Mouse (Mus musculus) testis, adult 2 months (tissue): ENCODE data around the gene Gas6.

Experiments used
- CTCF ChIP-seq: fragments of 200-500 bp; IDR thresholded peaks from 2 replicates; pipeline ENCODE4 v1.5.1; 2012; ENCODE audit warnings: low read depth, mild to moderate bottlenecking, inconsistent platforms, low read length, moderate library complexity; ENCODE audit not compliant: control insufficient read depth, insufficient read depth, insufficient replicate concordance
- POLR2A ChIP-seq: fragments of 200-500 bp; IDR thresholded peaks from 2 replicates; pipeline ENCODE4 v1.6.1; 2012; ENCODE audit warnings: low read depth, mild to moderate bottlenecking, inconsistent platforms, low read length, moderate library complexity; ENCODE audit not compliant: control insufficient read depth

DNA sequence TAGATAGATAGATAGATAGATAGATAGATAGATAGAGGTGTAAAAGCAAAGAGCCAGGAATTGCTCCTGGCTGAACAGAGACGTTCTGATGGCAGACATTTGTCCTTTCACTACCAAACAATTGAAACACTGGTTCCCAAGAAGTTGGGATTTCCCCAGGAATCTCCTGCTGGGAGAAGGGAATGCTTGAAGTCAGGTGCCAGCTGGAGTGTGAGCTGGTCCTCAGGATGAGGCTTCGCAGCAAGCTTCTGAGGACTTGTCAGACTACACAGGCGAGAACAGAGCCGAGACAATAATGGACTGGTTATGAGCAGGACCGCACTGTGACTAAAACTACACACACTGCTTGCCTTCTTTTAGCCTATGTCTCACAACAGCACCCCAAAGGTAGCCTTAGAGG, 17.7 kb upstream of the Gas6 start:
- TF ChIP-seq POLR2A (no peak), CTCF (no peak)
